Mouse (Mus musculus) mouse trophoblast stem cell (cell line): Measurements from ENCODE around the gene AU022252.

Source experiments
- in situ Hi-C, 2 experiments: fragments of 300-500 bp; cut with MseI, MboI; formaldehyde crosslinking; loops; 2 replicates in 1 of 2; 3 replicates in 1 of 2; pipeline ENCODE4 v1.15.1; 2025

The AU022252 gene

GRCm38 (mm10) chr4:119244468-119245240, 12.1 kb upstream of the AU022252 start:
- in situ Hi-C loops = loop anchor here (10.0 kb wide), 2 partner anchors 110 to 220 kb away; no protein-coding TSS in a partner anchor

DNA sequence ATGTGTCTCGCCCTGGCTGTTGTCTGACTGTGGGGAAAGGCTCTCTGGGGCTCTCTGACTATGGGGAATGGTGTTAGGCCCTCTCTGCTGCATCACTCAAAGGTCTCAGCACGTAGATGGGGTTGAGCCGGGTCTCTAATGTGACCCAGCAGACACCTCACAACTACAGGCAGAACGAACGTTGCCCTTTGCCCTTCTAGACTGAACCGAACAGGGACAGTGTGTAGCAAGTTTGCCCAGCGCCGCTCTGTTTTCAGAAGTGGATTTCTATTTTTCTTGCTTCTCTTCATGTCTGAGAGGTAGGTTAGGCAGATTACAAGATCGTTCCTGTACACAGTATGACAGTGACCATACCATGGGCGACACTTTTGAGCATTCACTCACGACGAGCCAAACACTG, 10.1 kb upstream of the AU022252 start:
- in situ Hi-C loops = loop anchor here (10.0 kb wide), 2 partner anchors 112 to 222 kb away; no protein-coding TSS in a partner anchor

- in situ Hi-C loops = loop anchor here (10.0 kb wide), 2 partner anchors 113 to 223 kb away; no protein-coding TSS in a partner anchor
Measured at GRCm38 (mm10) chr4:119241664-119242063, 9.2 kb upstream of the AU022252 start.

DNA sequence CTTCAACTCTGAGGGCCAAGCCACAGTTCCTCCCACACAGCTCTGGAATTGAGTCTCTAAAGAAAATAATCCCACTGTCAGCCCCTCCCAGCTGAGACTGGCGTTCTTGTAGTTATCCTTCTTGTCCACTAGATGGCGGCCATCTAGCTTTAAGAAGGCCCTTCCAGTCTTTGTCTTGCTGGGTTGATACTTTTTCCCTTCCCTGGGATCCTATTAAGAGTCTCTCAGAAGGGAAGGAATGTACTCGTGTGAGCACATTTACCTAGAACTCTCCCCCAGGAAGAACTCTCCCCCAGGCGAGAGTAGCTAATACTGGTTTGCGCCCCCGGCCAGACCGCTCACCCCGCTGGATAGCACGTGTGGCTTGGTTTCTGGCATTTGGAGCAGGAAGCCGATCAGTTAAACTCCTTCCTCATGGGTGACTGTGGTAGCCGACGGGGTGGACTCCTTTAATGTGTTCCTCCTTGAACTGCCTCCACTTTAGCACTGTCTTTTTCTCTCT, 6.7 kb upstream of the AU022252 start:
- in situ Hi-C loops = no loop called here

- in situ Hi-C loops = no loop called here
Measured at GRCm38 (mm10) chr4:119238661-119239060, 6.1 kb upstream of the AU022252 start.

DNA sequence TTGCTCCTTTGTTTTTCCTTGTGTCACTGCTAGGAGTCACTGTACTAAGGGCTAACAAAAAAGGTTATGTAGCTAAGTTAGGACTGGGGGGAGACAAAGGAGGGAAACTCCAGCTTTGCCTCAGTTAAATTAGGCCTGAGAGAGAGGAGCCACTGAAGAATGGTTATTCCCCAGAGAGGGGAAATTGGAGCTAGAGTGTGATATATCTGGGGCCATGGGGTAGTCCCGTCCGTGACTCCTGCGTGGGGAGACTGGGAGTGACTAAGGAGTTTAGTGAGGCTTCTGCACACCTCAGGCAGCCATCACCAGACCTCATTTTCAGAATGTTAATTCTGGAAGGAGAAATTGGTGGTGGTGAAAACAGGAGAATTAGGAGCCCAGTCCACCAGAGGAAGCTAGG, 1.8 kb upstream of the AU022252 start:
- in situ Hi-C loops = no loop called here

GRCm38 (mm10) chr4:119233256-119233901, 867 bp upstream of the AU022252 start:
- in situ Hi-C loops = no loop called here

- in situ Hi-C loops = no loop called here
Measured at GRCm38 (mm10) chr4:119226751-119227150, 5.8 kb downstream of the AU022252 start.

GRCm38 (mm10) chr4:119225719-119226118, 6.8 kb downstream of the AU022252 start:
- in situ Hi-C loops = no loop called here

GRCm38 (mm10) chr4:119224534-119224933, 8.0 kb downstream of the AU022252 start:
- in situ Hi-C loops = no loop called here

DNA sequence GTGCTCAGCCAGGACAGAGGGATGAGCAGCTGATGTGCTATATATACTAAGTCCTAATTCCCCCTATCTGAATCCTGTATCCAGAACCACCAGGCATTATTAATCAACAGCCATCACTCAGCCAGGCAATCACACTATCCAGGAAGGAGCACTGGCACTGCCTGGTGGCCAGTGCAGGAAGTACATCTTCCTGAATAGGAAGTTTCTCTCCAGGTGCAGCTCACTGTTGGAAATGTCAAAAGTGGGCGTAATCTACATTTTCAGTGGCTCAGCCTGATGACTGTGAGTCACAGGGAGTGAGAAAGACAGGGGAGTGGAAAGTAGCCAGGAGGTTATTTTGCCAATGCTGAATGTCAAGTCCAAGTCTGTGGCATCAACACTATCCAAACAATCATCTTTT, 8.8 kb downstream of the AU022252 start:
- in situ Hi-C loops = no loop called here

GRCm38 (mm10) chr4:119218169-119218568, 14.3 kb downstream of the AU022252 start, which contains the start of gene Tmem269:
Gene Tmem269 (minus strand): TSS chr4:119218217.
- in situ Hi-C loops = no loop called here

DNA sequence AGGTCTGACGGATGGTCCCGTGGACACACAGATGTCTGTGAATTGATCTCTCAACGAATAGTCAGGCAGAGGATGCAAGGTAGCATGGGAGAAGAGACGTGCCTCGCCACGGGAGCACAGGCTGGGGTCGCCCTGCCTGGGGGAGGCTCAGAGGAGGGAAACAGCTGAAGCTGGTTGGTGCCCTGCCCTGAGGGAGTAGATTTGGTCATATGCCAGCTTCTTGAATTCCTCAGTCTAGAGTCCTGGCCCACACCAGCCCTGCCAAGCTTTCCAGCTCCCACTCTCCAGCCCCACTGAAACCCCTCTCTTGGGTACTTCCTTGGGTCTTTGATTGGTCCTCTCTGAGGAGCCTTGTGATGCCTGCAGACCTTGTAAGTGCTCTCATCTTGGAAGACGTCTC, 15.8 kb downstream of the AU022252 start:
- in situ Hi-C loops = no loop called here

GRCm38 (mm10) chr4:119204672-119205071, 27.8 kb downstream of the AU022252 start:
- in situ Hi-C loops = no loop called here

DNA sequence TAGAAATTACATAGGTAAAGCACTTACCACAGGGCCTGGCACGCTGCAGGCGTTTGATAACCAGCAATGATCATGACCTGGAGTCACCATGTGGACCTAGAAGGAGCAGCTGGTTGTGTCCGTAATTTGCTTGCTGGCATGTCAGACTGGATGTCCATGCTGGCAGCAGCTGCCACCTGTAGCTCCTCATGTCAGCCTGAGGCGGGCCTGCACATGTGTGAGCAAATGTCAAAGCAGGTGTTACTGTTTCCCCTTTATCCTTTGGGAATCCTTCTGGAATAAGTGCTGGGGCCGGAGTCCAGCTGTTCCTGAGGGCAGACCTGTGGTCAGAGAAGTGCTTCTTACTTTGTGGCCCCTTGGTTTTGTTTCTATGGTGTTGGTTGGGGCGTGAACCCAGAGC, 34.4 kb downstream of the AU022252 start:
- in situ Hi-C loops = no loop called here

DNA sequence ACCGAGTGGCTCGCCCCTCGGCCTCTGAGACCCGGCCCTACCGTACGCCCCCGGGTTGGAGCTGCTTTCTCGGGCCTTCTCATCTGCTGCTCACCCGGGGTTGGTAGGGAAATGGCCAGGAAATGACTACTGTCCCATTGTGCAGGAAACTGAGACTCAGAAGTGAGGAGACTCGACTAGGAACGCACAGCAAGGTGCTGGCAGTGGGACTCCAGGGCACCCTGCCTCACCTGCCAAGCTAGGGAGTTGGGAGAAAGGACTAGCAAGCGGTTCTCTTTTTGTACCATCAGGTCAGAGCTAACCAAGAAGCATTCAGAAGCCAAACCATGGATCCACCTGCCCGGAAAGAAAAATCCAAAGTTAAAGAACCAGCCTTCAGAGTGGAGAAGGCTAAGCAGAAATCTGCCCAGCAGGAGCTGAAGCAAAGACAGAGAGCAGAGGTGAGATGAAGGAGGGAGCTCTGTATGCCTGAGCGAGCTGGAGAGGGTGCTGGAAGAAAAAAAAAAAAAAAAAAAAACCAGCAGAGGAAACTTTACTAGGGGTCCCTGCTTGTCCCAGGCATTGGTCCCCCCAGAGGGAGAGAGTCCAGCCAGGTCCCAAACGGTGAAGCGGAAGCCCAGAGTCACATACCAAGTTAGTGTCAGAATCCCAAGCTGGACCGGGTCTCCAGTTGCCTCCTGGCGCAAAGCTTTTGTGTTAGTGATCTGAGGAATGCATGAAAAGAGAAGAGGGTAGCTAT, 36.8 kb downstream of the AU022252 start:
- in situ Hi-C loops = no loop called here

GRCm38 (mm10) chr4:119194909-119195581, 37.5 kb downstream of the AU022252 start, which contains the start of gene Svbp:
Gene Svbp (plus strand): TSS chr4:119195306.
- in situ Hi-C loops = no loop called here

DNA sequence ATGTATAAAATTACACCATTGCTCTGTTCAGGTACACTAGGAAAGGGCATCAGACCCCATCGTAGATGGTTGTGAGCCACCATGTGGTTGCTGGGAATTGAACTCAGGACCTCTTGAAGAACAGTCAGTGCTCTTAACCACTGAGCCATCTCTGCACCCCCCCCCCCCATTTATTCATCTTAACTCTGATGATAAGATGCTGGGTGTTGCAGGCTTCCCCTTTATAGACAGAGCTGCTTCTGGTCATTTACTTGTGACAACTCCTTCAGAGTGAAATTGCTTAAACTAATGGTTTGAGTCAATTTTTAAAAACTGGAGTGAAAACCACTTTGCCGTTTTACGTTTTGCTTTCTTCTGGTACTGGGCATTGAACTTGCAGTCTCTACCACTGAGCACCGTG, 39.8 kb downstream of the AU022252 start:
- in situ Hi-C loops = no loop called here

DNA sequence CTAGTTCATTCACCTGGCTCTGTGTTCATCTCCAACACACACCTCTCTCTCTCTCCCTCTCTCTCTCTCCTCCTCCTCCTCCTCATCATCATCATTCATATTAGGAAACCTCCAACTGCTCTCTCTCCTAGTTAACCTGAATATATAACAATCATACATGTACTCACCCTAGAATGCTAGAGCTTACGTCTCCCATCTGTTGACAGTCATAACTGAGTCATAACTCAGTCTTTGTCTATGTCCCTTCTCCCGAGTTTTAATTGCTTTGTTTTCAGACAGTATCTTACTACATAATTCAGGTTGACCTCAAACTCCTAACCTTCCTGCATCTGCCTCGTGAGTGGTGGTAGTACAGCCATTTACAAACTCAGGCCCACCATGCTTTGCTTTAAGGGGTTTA, 41.2 kb downstream of the AU022252 start:
- in situ Hi-C loops = no loop called here

GRCm38 (mm10) chr4:119190618-119191017, 41.9 kb downstream of the AU022252 start:
- in situ Hi-C loops = no loop called here

- in situ Hi-C loops = no loop called here
Measured at GRCm38 (mm10) chr4:119189864-119190263, 42.6 kb downstream of the AU022252 start, which contains the start of gene Ermap. Gene Ermap (minus strand): TSS chr4:119190011.
